Mouse (Mus musculus): Measurements from ENCODE around the gene Zfp853. TPM values are rescaled to one million over a fixed set of nuclear protein-coding genes. Genes with fewer than 3 reads are reported as not detected.

The Zfp853 gene
- polyA plus RNA-seq, 1 experiment: not detected

GRCm38 (mm10) chr5:143297986-143298385 is 4.6 kb upstream of the Zfp853 start:
- Histone ChIP-seq H3K27ac (ENCODE audit: insufficient read depth, low read depth, low read length) (no peak overlapping the region), H3K4me1 (ENCODE audit: control insufficient read depth, insufficient read depth, low read length) (no peaks in the 10 kb centered on the region), H3K4me3 (ENCODE audit: insufficient read depth, low read length) (no peak overlapping the region)
- no peak for TF ChIP-seq POLR2A (IDR thresholded peaks at IDR 0.05; ENCODE audit: borderline replicate concordance, low read depth, low read length)
- TF ChIP-seq CTCF (IDR thresholded peaks at IDR 0.05; ENCODE audit: low read depth, low read length): no peak

GRCm38 (mm10) chr5:143295330-143295729 is 1.9 kb upstream of the Zfp853 start:
- no peaks in the 10 kb centered on the region for H3K4me1 ChIP-seq (ENCODE audit: control insufficient read depth, insufficient read depth, low read length)
- H3K4me3 ChIP-seq (ENCODE audit: insufficient read depth, low read length): no peak overlapping the region
- H3K27ac ChIP-seq (ENCODE audit: insufficient read depth, low read depth, low read length): no peak overlapping the region
- TF ChIP-seq CTCF (IDR thresholded peaks at IDR 0.05; ENCODE audit: low read depth, low read length) (no peak), POLR2A (IDR thresholded peaks at IDR 0.05; ENCODE audit: borderline replicate concordance, low read depth, low read length) (no peak)

GRCm38 (mm10) chr5:143294862-143295261 is 1.4 kb upstream of the Zfp853 start:
- Histone ChIP-seq H3K27ac (ENCODE audit: insufficient read depth, low read depth, low read length) (no peak overlapping the region), H3K4me3 (ENCODE audit: insufficient read depth, low read length) (no peak overlapping the region), H3K4me1 (ENCODE audit: control insufficient read depth, insufficient read depth, low read length) (no peaks in the 10 kb centered on the region)
- TF ChIP-seq POLR2A (IDR thresholded peaks at IDR 0.05; ENCODE audit: borderline replicate concordance, low read depth, low read length): no peak
- peak; percentile 43 for TF ChIP-seq CTCF (IDR thresholded peaks at IDR 0.05; ENCODE audit: low read depth, low read length)

GRCm38 (mm10) chr5:143292879-143293278 is 544 bp downstream of the Zfp853 start:
- Histone ChIP-seq H3K4me1 (ENCODE audit: control insufficient read depth, insufficient read depth, low read length) (peaks cover 8% of the 10 kb centered on the region), H3K27ac (ENCODE audit: insufficient read depth, low read depth, low read length) (no peak overlapping the region), H3K4me3 (ENCODE audit: insufficient read depth, low read length) (no peak overlapping the region)
- no peak for TF ChIP-seq POLR2A (IDR thresholded peaks at IDR 0.05; ENCODE audit: borderline replicate concordance, low read depth, low read length)
- no peak for TF ChIP-seq CTCF (IDR thresholded peaks at IDR 0.05; ENCODE audit: low read depth, low read length)

GRCm38 (mm10) chr5:143289299-143289698 is 4.1 kb downstream of the Zfp853 start:
- H3K27ac ChIP-seq (ENCODE audit: insufficient read depth, low read depth, low read length): no peak overlapping the region
- peaks cover 8% of the 10 kb centered on the region for H3K4me1 ChIP-seq (ENCODE audit: control insufficient read depth, insufficient read depth, low read length)
- H3K4me3 ChIP-seq (ENCODE audit: insufficient read depth, low read length): no peak overlapping the region
- TF ChIP-seq CTCF (IDR thresholded peaks at IDR 0.05; ENCODE audit: low read depth, low read length) (no peak), POLR2A (IDR thresholded peaks at IDR 0.05; ENCODE audit: borderline replicate concordance, low read depth, low read length) (no peak)

- peaks cover 8% of the 10 kb centered on the region for H3K4me1 ChIP-seq (ENCODE audit: control insufficient read depth, insufficient read depth, low read length)
- H3K4me3 ChIP-seq (ENCODE audit: insufficient read depth, low read length): peak overlapping the region; percentile 17
- TF ChIP-seq POLR2A (IDR thresholded peaks at IDR 0.05; ENCODE audit: borderline replicate concordance, low read depth, low read length) (no peak), CTCF (IDR thresholded peaks at IDR 0.05; ENCODE audit: low read depth, low read length) (no peak)
- no peak overlapping the region for H3K27ac ChIP-seq (ENCODE audit: insufficient read depth, low read depth, low read length)
These were observed 5.0 kb downstream of the Zfp853 start for GRCm38 (mm10) chr5:143288378-143288911.

GRCm38 (mm10) chr5:143287774-143288328 is 5.6 kb downstream of the Zfp853 start:
- Histone ChIP-seq H3K4me3 (ENCODE audit: insufficient read depth, low read length) (peak overlapping the region; percentile 17), H3K4me1 (ENCODE audit: control insufficient read depth, insufficient read depth, low read length) (peaks cover 8% of the 10 kb centered on the region), H3K27ac (ENCODE audit: insufficient read depth, low read depth, low read length) (no peak overlapping the region)
- TF ChIP-seq POLR2A (IDR thresholded peaks at IDR 0.05; ENCODE audit: borderline replicate concordance, low read depth, low read length) (no peak), CTCF (IDR thresholded peaks at IDR 0.05; ENCODE audit: low read depth, low read length) (no peak)

- H3K4me1 ChIP-seq (ENCODE audit: control insufficient read depth, insufficient read depth, low read length): peaks cover 8% of the 10 kb centered on the region
- H3K4me3 ChIP-seq (ENCODE audit: insufficient read depth, low read length): no peak overlapping the region
- no peak overlapping the region for H3K27ac ChIP-seq (ENCODE audit: insufficient read depth, low read depth, low read length)
- TF ChIP-seq CTCF (IDR thresholded peaks at IDR 0.05; ENCODE audit: low read depth, low read length) (no peak), POLR2A (IDR thresholded peaks at IDR 0.05; ENCODE audit: borderline replicate concordance, low read depth, low read length) (no peak)
These were observed 8.7 kb downstream of the Zfp853 start for GRCm38 (mm10) chr5:143284762-143285161.

GRCm38 (mm10) chr5:143279247-143279646 is 14.2 kb downstream of the Zfp853 start:
- Histone ChIP-seq H3K27ac (ENCODE audit: insufficient read depth, low read depth, low read length) (no peak overlapping the region), H3K4me3 (ENCODE audit: insufficient read depth, low read length) (no peak overlapping the region), H3K4me1 (ENCODE audit: control insufficient read depth, insufficient read depth, low read length) (no peaks in the 10 kb centered on the region)
- TF ChIP-seq CTCF (IDR thresholded peaks at IDR 0.05; ENCODE audit: low read depth, low read length) (no peak), POLR2A (IDR thresholded peaks at IDR 0.05; ENCODE audit: borderline replicate concordance, low read depth, low read length) (no peak)

- H3K27ac ChIP-seq (ENCODE audit: insufficient read depth, low read depth, low read length): no peak overlapping the region
- no peak overlapping the region for H3K4me3 ChIP-seq (ENCODE audit: insufficient read depth, low read length)
- H3K4me1 ChIP-seq (ENCODE audit: control insufficient read depth, insufficient read depth, low read length): peaks cover 13% of the 10 kb centered on the region
- no peak for TF ChIP-seq CTCF (IDR thresholded peaks at IDR 0.05; ENCODE audit: low read depth, low read length)
- TF ChIP-seq POLR2A (IDR thresholded peaks at IDR 0.05; ENCODE audit: borderline replicate concordance, low read depth, low read length): no peak
These were observed 17.7 kb downstream of the Zfp853 start for GRCm38 (mm10) chr5:143275761-143276160.

Data from bone marrow macrophage, adult 2 months (primary cell).